Mouse (Mus musculus) embryo, embryonic 11.5 days (tissue): Measurements from ENCODE around the gene Per1.

Experiments
- DNase-seq: peaks from one replicate; pipeline ENCODE4 v3.0.0-alpha.2; 2012; ENCODE audit warnings: low read depth, low spot score

The Per1 gene

GRCm38 (mm10) chr11:69114621-69115020 lies 19.6 kb downstream of the Per1 start:
- no peak for DNase-seq

GRCm38 (mm10) chr11:69116843-69117242 lies 21.8 kb downstream of the Per1 start:
- no peak for DNase-seq

DNA sequence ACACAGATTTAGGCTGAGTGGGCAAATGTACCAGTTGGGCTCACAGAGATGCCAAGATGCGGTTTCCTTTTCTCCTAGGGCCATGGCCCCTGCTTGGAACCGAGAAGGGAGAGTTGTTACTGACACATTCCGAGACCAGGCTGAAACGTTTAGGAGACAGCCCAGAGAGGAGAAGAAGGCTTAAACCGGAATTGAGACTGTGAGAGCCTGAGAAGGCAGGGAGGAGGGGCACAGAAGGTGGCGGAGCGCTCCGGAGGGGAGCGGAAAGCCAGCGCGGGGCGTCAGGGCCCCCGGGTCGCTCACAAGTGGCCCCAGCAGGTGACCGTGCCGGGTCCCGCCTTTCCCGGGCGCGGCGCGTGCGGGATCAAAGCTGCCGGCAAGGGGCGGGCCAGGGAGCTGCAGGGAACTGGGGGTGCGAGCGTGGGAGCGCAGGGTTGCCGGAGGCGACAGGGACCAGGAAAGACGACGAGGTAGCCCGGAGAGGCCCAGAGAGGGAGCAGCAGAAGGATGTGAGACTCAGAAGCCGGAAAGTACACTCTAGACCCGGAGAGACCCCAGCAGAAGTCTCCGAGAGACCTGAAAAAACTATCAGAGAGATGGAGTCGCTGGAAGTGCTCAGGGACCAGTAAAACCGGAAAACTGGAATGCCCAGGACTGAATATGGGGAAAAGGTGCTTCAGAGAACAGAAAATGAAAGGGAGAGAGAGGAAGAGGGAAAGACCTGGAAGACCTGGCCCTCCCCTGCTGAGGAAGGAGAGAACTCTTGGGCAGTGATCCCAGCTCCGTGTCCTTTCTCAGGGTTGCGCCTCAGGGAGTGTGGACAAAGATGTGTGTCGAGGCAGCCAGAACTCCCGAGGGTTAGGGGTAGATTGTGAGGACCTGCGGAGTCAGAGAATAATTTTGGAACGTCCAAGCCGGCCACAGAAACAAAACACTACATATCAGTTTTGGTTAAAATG lies 23.0 kb downstream of the Per1 start:
- no peak for DNase-seq

DNA sequence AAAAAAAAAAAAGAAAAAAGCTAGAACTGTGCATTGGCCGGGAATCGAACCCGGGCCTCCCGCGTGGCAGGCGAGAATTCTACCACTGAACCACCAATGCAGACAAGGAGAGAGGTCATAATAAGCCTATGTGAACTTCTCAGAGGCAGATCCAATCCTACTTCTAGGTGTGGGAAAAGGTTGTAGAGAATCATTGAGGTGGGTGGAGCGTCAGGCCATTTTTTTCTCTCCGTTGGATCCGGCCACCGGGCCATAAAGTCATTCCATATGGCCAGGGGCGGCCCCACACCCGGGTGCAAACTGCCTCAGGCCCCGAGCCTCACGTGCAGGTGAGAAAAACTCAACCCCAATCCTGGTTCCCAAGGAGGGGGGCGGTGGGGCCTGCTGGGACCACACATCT lies 23.7 kb downstream of the Per1 start:
- DNase-seq: no peak

GRCm38 (mm10) chr11:69119446-69120155 lies 24.6 kb downstream of the Per1 start:
- no peak for DNase-seq

DNA sequence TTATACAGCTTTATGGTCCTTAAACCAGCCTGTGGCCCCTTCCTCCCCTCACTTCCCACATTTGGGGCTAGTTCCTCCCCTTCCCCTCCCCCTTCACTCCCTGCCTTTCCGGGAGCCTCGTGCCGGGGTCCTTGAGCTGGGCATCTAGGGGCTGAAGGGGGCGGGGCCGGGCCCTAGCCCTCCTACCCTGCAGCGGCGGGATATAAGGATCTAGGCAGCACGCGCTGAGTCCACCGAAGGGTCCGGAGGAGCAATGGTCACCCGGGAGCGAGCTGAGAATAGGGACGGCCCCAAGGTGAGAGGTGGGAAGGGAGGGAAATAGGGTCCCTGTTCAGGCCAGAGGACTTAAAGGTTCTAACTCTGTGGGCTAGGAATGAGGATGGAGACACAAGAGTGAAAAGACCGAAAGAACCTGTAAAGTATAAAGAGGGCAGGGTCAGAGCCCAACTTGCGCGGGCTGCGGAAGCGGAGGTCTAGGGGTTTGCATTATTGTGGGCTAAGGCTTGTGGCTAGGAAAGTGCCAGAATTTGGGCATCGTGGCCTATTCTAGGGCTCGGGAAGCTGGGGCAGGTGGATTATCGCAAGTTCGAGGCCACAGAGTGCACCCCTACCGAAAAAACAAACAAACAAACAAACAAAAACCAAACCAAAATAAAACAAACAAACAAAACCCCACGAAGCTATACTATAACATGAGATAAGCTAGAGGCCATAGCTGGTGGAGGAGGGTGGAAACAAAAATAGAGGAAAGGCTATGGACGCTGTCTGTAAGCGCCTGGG lies 25.4 kb downstream of the Per1 start, which contains the start of gene Hes7:
TSS of gene Hes7 (plus strand) at position 184 of the 780 bp plus-strand sequence.
- DNase-seq: no peak

DNA sequence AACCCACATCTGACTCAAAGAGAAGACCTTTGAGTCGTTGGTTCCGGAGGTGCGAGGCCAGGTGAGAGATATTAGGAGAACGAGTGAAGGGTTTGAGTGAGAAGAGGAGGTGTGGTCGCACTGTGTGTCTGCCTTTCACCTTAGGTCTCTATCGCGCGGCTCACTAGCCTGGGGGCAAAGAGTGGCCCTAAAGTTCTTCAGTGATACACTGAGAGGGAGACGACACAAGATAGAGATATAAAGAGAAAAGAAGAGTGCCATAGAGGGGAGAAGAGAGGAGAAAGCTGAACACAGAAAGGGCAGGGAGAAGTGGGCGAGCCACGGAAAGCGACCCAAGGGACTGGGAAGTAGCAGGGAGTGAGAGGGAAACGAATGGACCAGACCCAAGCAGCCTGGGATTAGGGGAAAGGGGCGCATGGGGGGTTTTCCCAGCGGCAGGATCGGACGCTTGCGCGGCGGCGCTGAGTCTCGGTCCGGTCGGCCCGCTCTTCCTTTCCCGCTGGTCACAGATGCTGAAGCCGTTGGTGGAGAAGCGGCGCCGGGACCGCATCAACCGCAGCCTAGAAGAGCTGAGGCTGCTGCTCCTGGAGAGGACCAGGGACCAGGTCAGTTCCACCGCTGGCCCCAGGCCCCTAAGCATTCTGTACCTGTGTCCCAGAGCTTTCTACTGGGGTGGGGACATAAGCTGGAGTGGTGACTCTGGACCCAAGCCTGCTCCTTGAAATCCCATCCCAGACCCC lies 26.2 kb downstream of the Per1 start:
- DNase-seq: no peak

DNA sequence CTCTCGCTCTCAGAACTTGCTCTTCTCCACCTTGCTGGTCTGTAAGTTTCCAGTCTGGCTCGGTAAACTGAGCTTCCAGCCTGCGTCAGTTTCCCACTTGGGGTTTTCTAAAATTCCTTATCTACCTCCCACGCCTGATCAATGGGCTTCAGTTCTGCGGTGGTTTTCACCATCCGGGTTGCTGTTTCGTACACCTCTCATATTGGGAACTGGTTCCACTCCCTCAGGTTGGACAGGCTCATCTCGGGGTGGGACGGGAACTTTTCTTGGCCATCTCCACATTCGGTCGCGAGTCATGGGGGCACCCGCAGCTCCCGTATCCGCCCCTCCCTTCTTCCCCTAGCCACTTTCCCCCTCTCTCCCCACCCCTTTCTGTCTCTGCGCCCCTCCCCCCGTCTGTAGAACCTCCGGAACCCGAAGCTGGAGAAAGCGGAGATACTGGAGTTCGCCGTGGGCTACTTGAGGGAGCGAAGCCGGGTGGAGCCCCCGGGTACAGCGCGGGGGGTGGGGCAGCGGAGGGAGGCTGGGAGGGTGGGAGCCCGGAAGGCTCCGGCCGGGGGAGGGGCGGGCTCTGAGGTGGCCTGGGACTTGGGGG lies 26.8 kb downstream of the Per1 start:
- DNase-seq: no peak

- peak; percentile 78 for DNase-seq
Observed at GRCm38 (mm10) chr11:69122336-69122951, 27.4 kb downstream of the Per1 start, which contains the start of gene 9130213A22Rik. Gene 9130213A22Rik (minus strand): TSS chr11:69122589.

GRCm38 (mm10) chr11:69123056-69123692 lies 28.2 kb downstream of the Per1 start:
- peak; percentile 87 for DNase-seq

DNA sequence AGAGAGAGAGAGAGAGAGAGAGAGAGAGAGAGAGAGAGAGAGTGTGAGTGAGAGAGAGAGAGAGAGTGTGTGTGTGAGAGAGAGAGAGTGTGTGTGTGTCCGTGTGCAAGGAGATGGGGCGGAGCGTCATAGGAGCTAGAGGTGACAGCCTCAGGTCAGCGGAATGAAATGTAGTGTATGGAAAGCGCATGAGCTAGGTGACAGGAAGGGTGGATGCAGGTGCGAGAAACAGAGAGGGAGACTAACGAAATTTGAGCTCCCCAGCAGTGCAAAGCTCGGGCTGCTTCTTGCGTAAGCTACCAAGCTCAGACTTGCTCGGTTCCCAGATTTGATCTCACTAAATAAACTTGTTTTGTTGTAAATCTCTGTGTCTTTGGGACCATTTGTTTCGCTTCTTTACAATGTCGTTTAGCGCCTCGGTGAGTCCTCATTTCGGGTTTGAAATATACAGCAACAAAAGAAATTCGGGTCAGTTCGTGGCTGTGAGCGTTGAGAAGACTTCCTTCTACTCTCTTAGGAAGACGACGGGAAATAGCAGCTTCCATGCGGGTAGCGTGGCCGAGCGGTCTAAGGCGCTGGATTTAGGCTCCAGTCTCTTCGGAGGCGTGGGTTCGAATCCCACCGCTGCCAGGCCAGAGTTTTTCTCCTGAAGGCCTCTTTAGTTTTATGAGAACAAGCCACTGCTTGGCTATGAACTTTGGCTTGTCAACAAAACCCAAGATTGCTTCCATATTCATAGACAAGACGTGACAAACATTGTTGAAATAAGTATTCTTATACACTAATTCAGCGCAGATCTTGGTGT lies 28.9 kb downstream of the Per1 start:
- peak; percentile 87 for DNase-seq

- DNase-seq: no peak
Observed at GRCm38 (mm10) chr11:69124498-69124847, 29.5 kb downstream of the Per1 start.

- DNase-seq: peak; percentile 88
Observed at GRCm38 (mm10) chr11:69125041-69125851, 30.2 kb downstream of the Per1 start.

GRCm38 (mm10) chr11:69125852-69125918 lies 30.7 kb downstream of the Per1 start, which contains the start of gene Aloxe3:
Gene Aloxe3 (plus strand): TSS chr11:69125896.
- no peak for DNase-seq

DNA sequence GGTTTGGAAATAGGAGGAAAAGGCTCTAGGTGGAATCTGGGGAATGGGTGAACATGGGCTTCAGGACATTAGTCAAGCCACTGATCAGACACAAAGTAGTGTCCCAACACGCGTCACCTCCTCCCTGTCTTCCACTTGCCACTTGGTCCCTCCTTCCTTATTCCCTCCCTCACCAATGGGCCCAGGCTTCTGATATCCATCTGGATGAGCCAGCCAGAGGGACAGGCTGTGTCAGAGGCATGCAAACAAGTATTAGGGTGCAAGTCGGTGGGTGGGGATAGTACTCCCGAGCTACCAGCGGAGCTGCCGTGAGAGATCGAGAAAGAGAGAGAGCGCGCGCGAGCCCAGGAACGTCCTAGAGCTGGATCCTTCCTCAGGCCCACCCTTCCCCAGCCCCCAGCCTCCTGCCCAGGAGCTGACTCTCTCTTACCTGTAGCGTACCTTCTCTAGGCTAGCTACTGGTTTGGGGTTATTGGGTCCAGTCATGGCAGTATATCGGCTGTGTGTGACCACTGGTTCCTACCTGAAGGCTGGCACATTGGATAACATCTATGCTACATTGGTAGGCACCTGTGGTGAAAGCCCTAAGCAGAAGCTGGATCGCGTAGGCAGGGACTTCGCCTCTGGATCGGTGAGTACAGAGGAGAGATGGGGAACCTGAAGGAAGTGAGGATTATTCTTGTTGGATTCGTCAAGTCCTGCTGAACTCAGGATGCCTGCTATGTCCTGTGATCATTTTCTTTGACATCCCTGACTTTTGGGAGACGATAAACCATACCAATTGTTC lies 31.1 kb downstream of the Per1 start:
- DNase-seq: no peak

- DNase-seq: no peak
Observed at GRCm38 (mm10) chr11:69126706-69127095, 31.7 kb downstream of the Per1 start.

- no peak for DNase-seq
Observed at GRCm38 (mm10) chr11:69128426-69129122, 33.6 kb downstream of the Per1 start.
